Mouse (Mus musculus) heart, adult 2 months (tissue): ENCODE results near the gene Ap1m1.

ENCODE experiments used
- CTCF ChIP-seq: fragments of 200-600 bp; IDR thresholded peaks from 2 replicates; pipeline ENCODE4 v1.8.1; 2022; ENCODE audit warnings: antibody characterized with exemption, mild to moderate bottlenecking, moderate library complexity
- EP300 ChIP-seq: fragments of 200-500 bp; IDR thresholded peaks from 2 replicates; pipeline ENCODE4 v1.6.1; 2011; ENCODE audit warnings: low read depth, low read length, control low read depth; ENCODE audit not compliant: insufficient read depth

DNA sequence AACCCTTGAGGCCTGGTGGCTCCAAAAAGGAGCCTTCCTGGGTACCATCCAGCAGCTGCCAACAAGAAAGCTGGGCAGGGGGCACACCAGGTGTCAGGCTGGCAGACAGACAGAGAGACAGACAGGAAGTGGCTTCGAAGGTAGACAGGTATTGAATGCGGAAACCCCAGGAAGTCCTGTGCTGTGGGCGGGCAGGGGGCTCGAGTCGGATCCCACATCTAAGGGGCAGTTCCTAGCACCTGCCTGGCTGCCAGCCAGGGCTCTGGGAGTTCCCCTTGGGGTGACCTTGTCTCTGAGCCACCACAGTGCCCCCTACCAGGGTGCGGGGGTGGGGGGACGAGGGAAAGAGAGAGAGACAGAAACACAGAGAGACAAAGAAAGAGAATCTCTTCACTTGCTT is 39.3 kb downstream of the Ap1m1 start:
- TF ChIP-seq EP300 = no peak
- no peak for TF ChIP-seq CTCF
